In genomic region chr11:89297521-89297920, GRCm38 (mm10) we compare ENCODE assay signal across 8 mouse cellular contexts. TPM values are rescaled to one million over a fixed set of nuclear protein-coding genes. Genes with fewer than 3 reads are reported as not detected.
A peak's percentile ranks its signal among the peaks of the same experiment; 100 is the strongest.
DNase-seq lines count a peak whose midpoint lies in the region; ATAC-seq lines count a peak whose summit lies in the region.

No protein-coding gene starts in this region.

- H3K4me1 ChIP-seq in kidney, embryonic 14.5 days (ENCODE audit: control insufficient read depth, insufficient read depth, low read length): peaks cover 18% of the 10 kb centered on the region; the same call in 1 of the 2 replicates
- peaks cover 25% of the 10 kb centered on the region for H3K4me1 ChIP-seq in hindbrain, embryonic 12.5 days
- peaks cover 25% of the 10 kb centered on the region for H3K4me1 ChIP-seq in midbrain, embryonic 16.5 days (ENCODE audit: control insufficient read depth, insufficient read depth, low read length)

- no peaks in the 10 kb centered on the region for H3K9me3 ChIP-seq in kidney, embryonic 14.5 days (ENCODE audit: control insufficient read depth, low read length)
- H3K9me3 ChIP-seq in hindbrain, embryonic 12.5 days (replicated peaks): no peaks in the 10 kb centered on the region
- H3K9me3 ChIP-seq in midbrain, embryonic 16.5 days (replicated peaks; ENCODE audit: control insufficient read depth, low read length, poor library complexity, severe bottlenecking): no peaks in the 10 kb centered on the region

- no peak overlapping the region for H3K27ac ChIP-seq in kidney, embryonic 14.5 days (ENCODE audit: low read depth, low read length)
- peak overlapping the region; percentile 69; the same call in 1 of the 2 replicates for H3K27ac ChIP-seq in hindbrain, embryonic 12.5 days
- no peak overlapping the region; the same call in 1 of the 2 replicates for H3K27ac ChIP-seq in midbrain, embryonic 16.5 days (ENCODE audit: low read length)

- peak overlapping the region; percentile 41; the same call in 1 of the 2 replicates for H3K4me3 ChIP-seq in kidney, embryonic 14.5 days (ENCODE audit: low read length)
- H3K4me3 ChIP-seq in hindbrain, embryonic 12.5 days: peak overlapping the region; percentile 39; the same call in 1 of the 2 replicates
- no peak overlapping the region for H3K4me3 ChIP-seq in midbrain, embryonic 16.5 days (ENCODE audit: low read depth, low read length)

- ATAC-seq in kidney, embryonic 14.5 days (ENCODE audit: low FRiP score, low TSS enrichment): no peak
- no peak for ATAC-seq in hindbrain, embryonic 12.5 days (ENCODE audit: low FRiP score)
- ATAC-seq in midbrain, embryonic 16.5 days: no peak

- H3K36me3 ChIP-seq in kidney, embryonic 14.5 days (ENCODE audit: control insufficient read depth, insufficient read depth, low read length): no peaks in the 10 kb centered on the region
- H3K36me3 ChIP-seq in hindbrain, embryonic 12.5 days: no peaks in the 10 kb centered on the region
- H3K36me3 ChIP-seq in midbrain, embryonic 16.5 days (ENCODE audit: control insufficient read depth, insufficient read depth, low read length): no peaks in the 10 kb centered on the region

- no peak for DNase-seq in kidney, adult 11 months
- DNase-seq in embryo, embryonic 10.5 days (ENCODE audit: low spot score): peak; percentile 28
- no peak for DNase-seq in gastrocnemius, postnatal 14 days
- DNase-seq in spleen, postnatal 36 days (ENCODE audit: low spot score in 2 of 2): no peak
- DNase-seq in cerebellum, postnatal 10 days: no peak

- no peak overlapping the region for H3K9ac ChIP-seq in kidney, embryonic 14.5 days (ENCODE audit: low read depth, low read length)
- H3K9ac ChIP-seq in hindbrain, embryonic 12.5 days: no peak overlapping the region
- peak overlapping the region; percentile 64; the same call in 1 of the 2 replicates for H3K9ac ChIP-seq in midbrain, embryonic 16.5 days (ENCODE audit: low read depth, low read length)

- peak overlapping the region; percentile 81 for H3K4me2 ChIP-seq in kidney, embryonic 14.5 days (replicated peaks; ENCODE audit: low read depth, low read length)
- H3K4me2 ChIP-seq in hindbrain, embryonic 12.5 days (replicated peaks): peak overlapping the region; percentile 66
- peak overlapping the region; percentile 88 for H3K4me2 ChIP-seq in midbrain, embryonic 16.5 days (ENCODE audit: low read length)

- intact Hi-C loops in gastrocnemius, postnatal 14 days (cut with DNase I; ENCODE audit: low total_unique reads): no loop called here

- WGBS in kidney, embryonic 14.5 days: 56% methylated on average over 5 of the region's 5 CpGs
- WGBS in hindbrain, embryonic 12.5 days: 28% methylated on average over 5 of the region's 5 CpGs
- 23% methylated on average over 5 of the region's 5 CpGs for WGBS in midbrain, embryonic 16.5 days

- H3K27me3 ChIP-seq in kidney, embryonic 14.5 days (ENCODE audit: control insufficient read depth, insufficient read depth, low read length): peaks cover 15% of the 10 kb centered on the region
- H3K27me3 ChIP-seq in hindbrain, embryonic 12.5 days: peaks cover 20% of the 10 kb centered on the region
- no peaks in the 10 kb centered on the region for H3K27me3 ChIP-seq in midbrain, embryonic 16.5 days (ENCODE audit: control insufficient read depth, insufficient read depth, low read depth, low read length)

RNA-seq across cellular contexts. Expression of gene Nog, which starts 4.6 kb away (rescaled TPM):
- polyA plus RNA-seq in kidney, embryonic 14.5 days (2014; fragmentation: Nextera tagmentation; extraction: Ambion mirVana): 1.3 and 1.4 TPM in 2 replicates
- polyA plus RNA-seq in hindbrain, embryonic 12.5 days (2016; fragmentation: Nextera tagmentation; extraction: Ambion mirVana): 7.7 and 9.8 TPM in 2 replicates
- polyA plus RNA-seq in midbrain, embryonic 16.5 days (2015; fragmentation: Nextera tagmentation; extraction: Ambion mirVana): 3.0 and 4.1 TPM in 2 replicates
- 1 to 10 TPM; 1.4 to 1.7 TPM for total RNA-seq in gastrocnemius, postnatal 14 days (2021)
